Mouse (Mus musculus) left cerebral cortex, adult 6 months (tissue): ENCODE measurements around the gene Prkar1a. TPM values are rescaled to one million over a fixed set of nuclear protein-coding genes. Genes with fewer than 3 reads are reported as not detected.

ENCODE experiments used
- long read RNA-seq, 2 experiments: library from polyadenylated mRNA; unstranded; transcript quantifications; one replicate each; pipeline ENCODE4 v2.0.0; 2019 to 2020
- polyA plus RNA-seq: library from polyadenylated mRNA; unstranded; fragments of <200 nt; fragmentation: Nextera tagmentation; gene quantifications from 2 replicates; pipeline ENCODE4 v1.2.3, GENCODE M21; 2021

The Prkar1a gene
- 343 and 402 TPM in 2 replicates for polyA plus RNA-seq
- long read RNA-seq, experiment 1, transcript Prkar1a-203 (12 exons, 3,513 nt): minor isoform, 42 of 3,727 reads
- long read RNA-seq, experiment 1, transcript Prkar1a-201 (11 exons, 3,359 nt): major isoform, 2,301 of 3,727 reads
- long read RNA-seq, experiment 1, partial matches to known transcripts: 1,250 of 3,727 reads
- long read RNA-seq, experiment 1, other reads (novel, unspliced or antisense): 134 of 3,727 reads
- long read RNA-seq, experiment 2, transcript Prkar1a-201 (11 exons, 3,359 nt): major isoform, 336 of 685 reads
- long read RNA-seq, experiment 2, partial matches to known transcripts: 319 of 685 reads
- long read RNA-seq, experiment 2, other reads (novel, unspliced or antisense): 26 of 685 reads

GRCm38 (mm10) chr11:109649206-109649605, at the start of gene Prkar1a:
Prkar1a (plus strand) TSS chr11:109649405.

DNA sequence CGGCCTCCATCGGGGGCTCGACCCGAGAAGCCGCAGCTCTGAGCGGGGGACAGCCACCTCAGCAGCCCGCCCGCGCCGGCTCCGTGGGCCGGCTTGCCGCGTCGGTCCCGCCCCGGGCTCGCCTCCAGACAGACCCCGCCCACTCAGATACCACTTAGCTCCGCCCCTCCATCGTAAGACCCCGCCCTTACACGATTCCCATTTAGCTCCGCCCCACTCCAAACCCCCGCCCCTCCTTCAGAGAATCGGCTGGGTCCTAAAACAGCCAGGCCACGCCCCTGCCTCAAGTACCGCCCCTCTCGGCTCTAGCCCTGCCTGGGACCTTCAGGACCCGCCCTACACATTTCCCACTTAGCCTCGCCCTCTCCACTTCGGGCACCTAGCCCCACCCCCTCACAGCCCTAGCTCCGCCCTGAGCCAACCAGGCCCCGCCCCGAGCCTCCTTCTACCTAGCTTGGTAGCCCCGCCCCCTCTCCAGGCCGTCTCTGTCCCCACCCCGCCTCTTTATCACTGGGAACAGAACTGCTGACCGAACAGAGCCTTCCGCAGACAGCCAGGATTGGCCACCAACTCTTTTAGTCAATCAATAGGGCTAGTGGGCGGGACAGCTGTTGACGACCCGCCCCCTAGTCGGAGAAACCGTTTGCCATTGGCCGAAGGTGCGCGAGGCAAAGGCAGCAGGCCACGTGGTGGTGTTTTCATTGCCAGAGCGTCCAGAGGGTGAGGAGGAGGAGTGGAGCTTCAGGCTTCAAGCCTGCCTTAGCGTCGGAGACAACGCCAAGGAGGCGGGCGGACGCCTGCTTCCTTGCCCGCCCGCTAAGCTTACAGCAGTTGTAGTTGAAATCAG, 37.7 kb upstream of the Prkar1a start, which contains the start of gene Wipi1:
Wipi1 (minus strand) TSS at position 665 of the 847 bp plus-strand sequence.

Other genes starting within 250 kb of the Prkar1a start
- not detected in 2 replicates for gene 9930022D16Rik, start 235.5 kb upstream of the Prkar1a start, polyA plus RNA-seq
- 23.4 and 33.9 TPM in 2 replicates for gene Amz2, start 223.5 kb upstream of the Prkar1a start, polyA plus RNA-seq
- 15.2 and 16.0 TPM in 2 replicates for gene Arsg, start 176.0 kb upstream of the Prkar1a start, polyA plus RNA-seq
- gene Slc16a6, start 175.8 kb upstream of the Prkar1a start, polyA plus RNA-seq: 5.2 and 6.3 TPM in 2 replicates
- 18.0 and 22.8 TPM in 2 replicates for gene Wipi1, start 37.4 kb upstream of the Prkar1a start, polyA plus RNA-seq
- gene Fam20a, start 72.9 kb downstream of the Prkar1a start, polyA plus RNA-seq: 10.2 and 11.8 TPM in 2 replicates
- not detected in 2 replicates for gene 1700012B07Rik, start 178.6 kb downstream of the Prkar1a start, polyA plus RNA-seq